Mouse (Mus musculus) neural tube, embryonic 12.5 days (tissue): ENCODE data around the gene Sgpp2. TPM values are rescaled to one million over a fixed set of nuclear protein-coding genes. Genes with fewer than 3 reads are reported as not detected.

Source experiments
- ATAC-seq: fragments of 200-750 bp; cut with Nextera tagmentation; 2 replicates; pipeline ENCODE4 v1.8.0; 2017; ENCODE audit warnings: low read depth, mild to moderate bottlenecking, moderate TSS enrichment, moderate library complexity; ENCODE audit not compliant: low FRiP score
- H3K27ac ChIP-seq: fragments of 300-500 bp; sonication (generic); 2 replicates; pipeline ENCODE4 v1.5.1; 2016
- H3K27me3 ChIP-seq: fragments of 300-500 bp; sonication (generic); replicated peaks from 2 replicates; pipeline ENCODE4 v1.6.1; 2016; ENCODE audit warnings: mild to moderate bottlenecking
- H3K36me3 ChIP-seq: fragments of 300-500 bp; sonication (generic); 2 replicates; pipeline ENCODE4 v1.6.1; 2016; ENCODE audit warnings: mild to moderate bottlenecking
- H3K4me1 ChIP-seq: fragments of 300-500 bp; sonication (generic); 2 replicates; pipeline ENCODE4 v1.6.1; 2016
- H3K4me2 ChIP-seq: fragments of 300-500 bp; sonication (generic); replicated peaks from 2 replicates; pipeline ENCODE4 v1.6.1; 2016; ENCODE audit warnings: mild to moderate bottlenecking
- H3K4me3 ChIP-seq: fragments of 300-500 bp; sonication (generic); 2 replicates; pipeline ENCODE4 v1.5.1; 2016
- H3K9ac ChIP-seq: fragments of 300-500 bp; sonication (generic); 2 replicates; pipeline ENCODE4 v1.6.1; 2016; ENCODE audit warnings: mild to moderate bottlenecking
- H3K9me3 ChIP-seq: fragments of 300-500 bp; sonication (generic); 2 replicates; pipeline ENCODE4 v1.6.1; 2016; ENCODE audit warnings: mild to moderate bottlenecking
- WGBS: fragments of 180-500 bp; shearing (Covaris S2); methylation state at CpG from one replicate; pipeline ENCODE4 v1.1.7; 2016; 5-methylcytosine and 5-hydroxymethylcytosine counted together
- polyA plus RNA-seq: library from polyadenylated mRNA; unstranded; fragments of >200 nt; fragmentation: Nextera tagmentation; extraction: Ambion mirVana; gene quantifications from 2 replicates; pipeline ENCODE4 v1.2.1, GENCODE M21; 2016

Sgpp2 gene
- polyA plus RNA-seq, 1 experiment from 2014 or later, result 2.1 TPM

DNA sequence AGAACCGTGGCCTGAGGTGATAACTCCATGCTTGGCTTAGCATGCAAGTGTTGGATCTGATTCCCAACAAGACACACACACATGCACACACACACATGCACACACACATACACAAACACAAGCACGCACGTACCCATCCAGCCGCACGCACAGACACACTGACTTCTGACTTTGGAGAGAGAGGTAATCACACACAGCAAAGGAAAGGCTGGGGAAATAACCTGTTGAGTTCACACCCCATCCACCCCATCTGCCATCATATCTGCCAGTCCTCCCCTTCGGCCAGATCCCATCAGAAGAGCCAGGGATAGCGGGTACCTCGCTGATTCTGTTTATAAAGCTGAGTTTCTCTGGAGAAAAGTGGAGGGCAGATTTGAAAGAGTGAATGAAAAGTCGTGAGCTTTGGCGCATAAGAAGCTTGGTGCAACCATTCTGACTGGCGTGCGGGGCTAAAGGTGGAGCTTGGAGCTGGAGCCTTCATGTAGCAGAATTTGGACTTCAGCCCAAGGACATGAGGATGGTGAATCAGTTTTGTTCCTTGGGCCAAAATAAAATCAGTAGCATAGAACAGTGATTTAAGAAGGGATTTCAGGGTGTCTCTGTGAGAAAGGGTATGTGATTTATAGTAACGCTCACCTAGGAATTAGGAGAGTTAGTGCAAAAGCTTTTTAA, 8.1 kb downstream of the Sgpp2 start:
- ATAC-seq, result no peak
- H3K9ac ChIP-seq, result no peak overlapping the region
- H3K4me3 ChIP-seq, result no peak overlapping the region
- H3K9me3 ChIP-seq, result no peaks in the 10 kb centered on the region
- WGBS, result 88% methylated on average over 13 of the region's 13 CpGs
- H3K27me3 ChIP-seq, result no peaks in the 10 kb centered on the region
- no peaks in the 10 kb centered on the region for H3K36me3 ChIP-seq
- no peak overlapping the region for H3K27ac ChIP-seq
- H3K4me1 ChIP-seq, result no peaks in the 10 kb centered on the region
- H3K4me2 ChIP-seq, result no peak overlapping the region

DNA sequence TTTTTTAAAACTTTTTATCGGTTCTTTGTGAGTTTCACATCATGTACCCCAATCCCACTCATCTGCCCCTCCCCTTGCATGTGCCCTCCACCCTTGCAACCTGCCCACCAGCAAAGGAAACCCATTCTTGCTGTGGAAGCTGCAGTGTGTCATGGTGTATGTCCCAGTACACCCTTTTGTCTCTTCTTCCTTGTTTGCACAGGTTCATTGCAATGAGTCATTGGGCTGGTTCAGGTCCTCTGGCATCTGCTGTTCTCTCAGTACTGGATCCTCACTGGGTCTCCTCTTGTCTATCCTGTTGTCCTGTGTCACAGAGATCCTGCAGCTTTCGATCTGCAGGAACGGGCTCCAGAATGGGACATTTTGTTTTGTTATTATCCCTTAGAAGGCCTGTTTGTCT, 10.1 kb downstream of the Sgpp2 start:
- Histone ChIP-seq H3K27me3 (no peaks in the 10 kb centered on the region), H3K27ac (no peak overlapping the region), H3K4me3 (no peak overlapping the region), H3K4me2 (no peak overlapping the region), H3K9ac (no peak overlapping the region), H3K36me3 (no peaks in the 10 kb centered on the region), H3K4me1 (no peaks in the 10 kb centered on the region), H3K9me3 (no peaks in the 10 kb centered on the region)
- WGBS, result 94% methylated on average over 3 of the region's 3 CpGs
- ATAC-seq, result no peak

DNA sequence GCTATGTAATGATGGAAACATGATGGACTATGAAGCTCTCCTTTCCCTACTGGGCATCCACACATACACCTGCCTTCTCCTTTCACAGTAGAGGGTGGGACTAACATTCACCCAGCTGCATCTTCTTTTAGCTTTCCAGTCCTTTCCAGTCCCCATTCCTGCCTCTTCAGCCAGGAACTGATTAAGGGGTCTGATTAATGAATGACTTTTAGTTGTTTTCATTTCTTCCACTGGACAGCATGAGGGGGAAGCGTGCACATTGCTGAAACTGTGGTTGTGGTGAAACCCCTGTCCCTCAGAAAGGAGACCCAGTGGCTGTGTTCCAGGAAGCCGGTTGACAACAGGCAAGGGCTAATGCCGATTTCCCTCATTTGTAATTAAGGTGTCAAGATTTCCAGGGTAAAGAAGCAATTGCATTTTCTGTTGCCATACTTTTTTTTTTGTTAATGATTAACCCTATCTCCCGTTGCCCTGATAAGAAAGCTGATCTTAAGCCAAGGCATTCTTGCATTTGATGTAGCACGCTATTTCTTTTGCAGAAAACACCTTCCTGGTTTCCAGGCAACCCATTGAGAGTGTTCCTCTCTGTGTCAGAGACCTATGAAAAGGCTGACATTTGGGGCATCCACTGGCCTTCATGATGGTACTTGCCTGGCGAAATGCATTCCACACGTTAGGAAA, 12.1 kb downstream of the Sgpp2 start:
- no peak overlapping the region for H3K4me2 ChIP-seq
- 51% methylated on average over 7 of the region's 7 CpGs for WGBS
- no peaks in the 10 kb centered on the region for H3K9me3 ChIP-seq

DNA sequence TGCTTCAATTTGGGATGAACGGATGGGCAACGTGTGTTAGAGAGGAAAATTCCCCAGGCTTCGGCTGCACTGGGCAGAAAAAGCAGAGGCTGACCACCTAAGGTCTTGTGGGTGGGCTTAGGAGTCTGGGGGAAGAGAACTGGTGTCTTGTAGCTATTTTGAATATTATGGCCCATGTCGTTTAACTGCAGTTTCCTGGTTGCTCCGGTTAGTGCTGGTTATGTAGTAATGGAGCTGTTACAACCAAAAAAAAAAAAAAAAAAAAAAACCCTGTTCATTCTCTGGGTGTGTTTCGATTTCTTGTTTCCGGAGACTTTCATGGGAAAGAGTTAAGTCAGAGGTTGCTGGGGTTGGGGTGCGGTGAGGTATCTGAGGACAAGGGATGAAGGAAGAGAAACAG, 12.7 kb downstream of the Sgpp2 start:
- ATAC-seq, result no peak
- no peak overlapping the region for H3K4me3 ChIP-seq

More for the DNA sequence above, 12.1 kb downstream of the Sgpp2 start:
- H3K27me3 ChIP-seq, result no peaks in the 10 kb centered on the region
- no peak overlapping the region for H3K9ac ChIP-seq
- H3K36me3 ChIP-seq, result no peaks in the 10 kb centered on the region
- no peak for ATAC-seq
- H3K4me3 ChIP-seq, result no peak overlapping the region
- no peak overlapping the region for H3K27ac ChIP-seq
- H3K4me1 ChIP-seq, result no peaks in the 10 kb centered on the region

DNA sequence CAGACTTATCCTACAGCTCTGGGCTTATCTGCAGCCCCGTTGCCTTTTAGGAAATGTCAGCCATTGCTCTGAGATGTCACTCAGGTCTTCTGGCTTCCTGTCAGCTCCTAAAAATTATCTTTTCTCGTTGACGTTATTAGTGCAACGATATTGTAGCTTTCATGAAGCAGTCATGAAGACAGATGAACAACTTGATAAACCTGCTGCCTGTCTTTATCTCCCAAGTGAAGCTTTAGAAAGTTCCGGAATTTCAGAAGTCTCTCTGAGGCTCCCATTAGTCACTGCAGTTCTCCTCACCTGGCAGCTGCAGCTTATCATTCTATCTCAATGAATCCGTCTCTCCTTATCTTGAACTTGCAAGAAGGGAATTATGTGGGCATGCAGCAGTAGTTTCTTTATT, 13.9 kb downstream of the Sgpp2 start:
- Histone ChIP-seq H3K9me3 (no peaks in the 10 kb centered on the region), H3K9ac (no peak overlapping the region), H3K4me2 (no peak overlapping the region), H3K27ac (no peak overlapping the region), H3K4me1 (no peaks in the 10 kb centered on the region), H3K4me3 (no peak overlapping the region), H3K27me3 (no peaks in the 10 kb centered on the region), H3K36me3 (no peaks in the 10 kb centered on the region)
- WGBS, result 93% methylated on average over 6 of the region's 6 CpGs
- ATAC-seq, result no peak

More for the DNA sequence above, 12.7 kb downstream of the Sgpp2 start:
- Histone ChIP-seq H3K27me3 (no peaks in the 10 kb centered on the region), H3K4me1 (no peaks in the 10 kb centered on the region), H3K27ac (no peak overlapping the region), H3K36me3 (no peaks in the 10 kb centered on the region), H3K4me2 (no peak overlapping the region), H3K9me3 (no peaks in the 10 kb centered on the region), H3K9ac (no peak overlapping the region)
- 49% methylated on average over 8 of the region's 8 CpGs for WGBS

DNA sequence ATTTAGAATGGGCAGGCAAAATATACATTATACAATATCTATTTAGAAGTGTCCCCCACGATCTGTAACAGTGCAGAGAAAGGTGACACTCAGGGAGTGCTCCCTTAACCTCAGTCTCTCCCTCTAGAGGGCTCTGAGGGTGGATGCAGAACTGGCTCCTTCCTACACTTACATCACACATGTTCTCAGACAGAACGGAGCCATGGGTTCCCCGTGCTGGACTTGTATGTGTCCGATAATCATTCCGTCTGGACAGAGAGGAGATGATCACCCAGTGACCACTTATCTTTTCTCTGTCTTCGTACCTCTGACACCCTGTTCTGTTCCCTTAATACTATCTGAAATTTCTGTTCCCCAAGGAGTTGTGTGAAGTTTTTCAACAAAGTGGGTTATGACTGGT, 15.7 kb downstream of the Sgpp2 start:
- Histone ChIP-seq H3K4me3 (no peak overlapping the region), H3K9ac (no peak overlapping the region), H3K4me1 (no peaks in the 10 kb centered on the region), H3K36me3 (no peaks in the 10 kb centered on the region), H3K9me3 (no peaks in the 10 kb centered on the region), H3K4me2 (no peak overlapping the region), H3K27ac (no peak overlapping the region), H3K27me3 (no peaks in the 10 kb centered on the region)
- ATAC-seq, result no peak
- WGBS, result 81% methylated on average over 6 of the region's 6 CpGs

DNA sequence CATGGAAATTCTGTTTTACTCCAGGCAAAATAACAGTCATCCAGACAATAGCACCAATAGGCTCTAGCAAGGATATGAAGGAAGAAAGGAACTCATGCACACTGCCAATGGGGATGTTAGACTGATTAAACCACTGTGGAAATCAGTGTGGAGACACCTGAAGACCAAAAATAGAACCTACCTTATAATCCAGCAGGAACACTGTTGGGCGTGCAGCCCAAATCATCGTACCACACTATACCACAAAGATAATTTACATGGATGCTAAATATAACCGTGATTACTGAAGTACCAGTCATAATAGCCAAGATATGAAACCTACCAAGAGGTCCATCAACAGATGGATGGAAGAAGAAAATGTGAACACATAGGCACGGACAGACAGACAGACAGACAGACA, 18.5 kb downstream of the Sgpp2 start:
- Histone ChIP-seq H3K9ac (no peak overlapping the region), H3K4me3 (no peak overlapping the region), H3K9me3 (no peaks in the 10 kb centered on the region), H3K4me2 (no peak overlapping the region), H3K36me3 (no peaks in the 10 kb centered on the region), H3K27me3 (no peaks in the 10 kb centered on the region), H3K4me1 (no peaks in the 10 kb centered on the region), H3K27ac (no peak overlapping the region)
- WGBS, result 96% methylated on average over 4 of the region's 4 CpGs
- ATAC-seq, result no peak

DNA sequence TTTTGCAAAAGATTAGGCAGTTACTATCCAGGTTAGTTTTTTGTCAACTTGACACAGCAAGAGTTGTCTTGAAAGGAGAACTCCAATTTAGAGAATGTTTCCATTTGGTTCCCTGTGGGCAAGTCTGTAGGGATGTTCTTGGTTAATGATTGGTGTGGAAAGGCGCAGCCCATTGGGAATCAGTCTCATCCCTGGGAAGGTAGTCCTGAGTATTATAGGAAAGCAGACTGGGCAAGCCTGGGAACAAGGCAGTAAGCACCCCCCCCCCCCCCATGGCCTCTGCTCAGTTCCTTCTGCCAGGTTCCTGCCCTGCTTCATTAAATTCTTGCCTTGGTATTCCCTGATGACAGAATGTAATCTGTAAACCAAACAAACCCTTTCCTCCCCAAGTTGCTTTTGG, 19.7 kb downstream of the Sgpp2 start:
- H3K4me1 ChIP-seq, result no peaks in the 10 kb centered on the region
- no peak overlapping the region for H3K27ac ChIP-seq
- no peak for ATAC-seq
- WGBS, result 86% methylated on average over 1 of the region's 1 CpGs
- H3K4me2 ChIP-seq, result no peak overlapping the region
- H3K36me3 ChIP-seq, result no peaks in the 10 kb centered on the region
- H3K9ac ChIP-seq, result no peak overlapping the region
- H3K9me3 ChIP-seq, result no peaks in the 10 kb centered on the region
- H3K4me3 ChIP-seq, result no peak overlapping the region
- H3K27me3 ChIP-seq, result no peaks in the 10 kb centered on the region

DNA sequence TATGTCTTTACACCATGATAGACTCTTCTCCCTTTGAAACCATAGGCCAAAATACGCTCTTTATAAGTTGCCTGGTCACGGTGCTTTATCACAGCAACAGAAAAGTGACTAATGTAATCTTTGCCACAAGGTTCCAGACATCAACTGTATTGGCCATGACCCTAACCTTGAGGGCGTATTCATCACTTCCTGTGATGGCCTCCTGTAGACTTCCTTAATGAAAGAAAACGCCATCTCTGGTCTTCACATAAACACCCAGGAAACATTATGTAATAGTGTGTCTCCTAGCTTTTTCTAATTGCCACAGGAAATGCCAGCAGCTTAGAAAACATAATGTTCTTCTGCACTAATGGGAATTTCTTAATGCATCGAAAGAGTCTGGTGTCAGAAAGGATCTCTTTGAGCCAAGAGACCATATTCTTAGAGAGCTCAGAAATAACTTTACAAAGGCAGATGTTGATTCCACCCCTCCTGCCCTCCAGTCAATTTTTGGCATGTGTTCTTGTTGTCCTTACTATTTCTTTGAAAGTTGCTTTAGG, 20.5 kb downstream of the Sgpp2 start:
- no peak for ATAC-seq
- Histone ChIP-seq H3K27ac (no peak overlapping the region), H3K9me3 (no peaks in the 10 kb centered on the region), H3K9ac (no peak overlapping the region), H3K4me3 (no peak overlapping the region), H3K4me2 (no peak overlapping the region), H3K36me3 (no peaks in the 10 kb centered on the region), H3K27me3 (0 out of 2 replicates have a peak, but pooled peaks cover 6% of the 10 kb centered on the region), H3K4me1 (no peaks in the 10 kb centered on the region)
- 89% methylated on average over 5 of the region's 5 CpGs for WGBS

DNA sequence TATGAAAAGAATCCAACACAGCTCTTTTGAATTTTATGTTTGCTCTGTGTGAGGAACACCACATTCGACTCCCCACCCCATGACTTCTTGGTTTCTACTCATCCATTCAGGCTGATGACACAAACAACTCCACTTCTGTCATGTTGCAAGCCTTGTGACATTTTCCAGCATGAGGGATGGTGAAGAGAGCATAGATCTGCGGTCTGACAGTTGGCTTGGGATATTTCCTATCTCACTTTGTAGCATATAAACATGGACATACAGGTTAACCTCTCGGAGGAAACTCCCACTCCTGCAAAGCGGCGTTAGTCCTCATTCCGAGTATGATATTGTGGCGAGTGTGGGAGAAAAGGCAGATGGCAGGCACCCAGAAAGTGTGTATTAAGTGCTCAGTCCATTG, 27.6 kb downstream of the Sgpp2 start:
- H3K9ac ChIP-seq, result no peak overlapping the region
- ATAC-seq, result no peak
- H3K4me1 ChIP-seq, result 0 out of 2 replicates have a peak, but pooled peaks cover 4% of the 10 kb centered on the region
- no peak overlapping the region for H3K4me3 ChIP-seq
- no peak overlapping the region for H3K4me2 ChIP-seq
- 87% methylated on average over 7 of the region's 7 CpGs for WGBS
- peaks cover 14% of the 10 kb centered on the region for H3K27me3 ChIP-seq
- H3K9me3 ChIP-seq, result no peaks in the 10 kb centered on the region
- H3K36me3 ChIP-seq, result no peaks in the 10 kb centered on the region
- H3K27ac ChIP-seq, result no peak overlapping the region

DNA sequence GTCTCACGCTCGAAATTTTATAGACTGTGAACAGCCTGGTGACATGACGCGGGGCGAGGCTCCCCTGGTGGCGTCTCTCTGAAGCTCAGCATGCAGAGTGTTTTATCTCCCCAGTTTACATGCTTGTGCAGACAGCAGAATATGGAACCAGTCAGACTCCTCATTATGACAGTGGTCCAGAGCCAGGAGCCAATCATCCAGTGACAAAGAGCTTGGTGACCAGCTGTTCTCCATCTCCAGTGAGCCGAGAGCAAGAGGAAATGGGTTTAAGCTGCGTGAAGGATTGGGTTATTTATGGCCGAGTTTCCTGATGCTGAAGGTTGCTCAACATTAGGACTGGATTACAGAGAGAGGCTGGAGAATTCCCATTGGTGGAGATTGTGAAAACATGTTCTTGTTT, 28.1 kb downstream of the Sgpp2 start:
- Histone ChIP-seq H3K27ac (no peak overlapping the region), H3K4me3 (no peak overlapping the region), H3K36me3 (no peaks in the 10 kb centered on the region), H3K4me2 (no peak overlapping the region), H3K4me1 (0 out of 2 replicates have a peak, but pooled peaks cover 4% of the 10 kb centered on the region), H3K27me3 (peaks cover 14% of the 10 kb centered on the region), H3K9me3 (no peaks in the 10 kb centered on the region), H3K9ac (no peak overlapping the region)
- WGBS, result 25% methylated on average over 9 of the region's 9 CpGs
- peak; percentile 84 for ATAC-seq

DNA sequence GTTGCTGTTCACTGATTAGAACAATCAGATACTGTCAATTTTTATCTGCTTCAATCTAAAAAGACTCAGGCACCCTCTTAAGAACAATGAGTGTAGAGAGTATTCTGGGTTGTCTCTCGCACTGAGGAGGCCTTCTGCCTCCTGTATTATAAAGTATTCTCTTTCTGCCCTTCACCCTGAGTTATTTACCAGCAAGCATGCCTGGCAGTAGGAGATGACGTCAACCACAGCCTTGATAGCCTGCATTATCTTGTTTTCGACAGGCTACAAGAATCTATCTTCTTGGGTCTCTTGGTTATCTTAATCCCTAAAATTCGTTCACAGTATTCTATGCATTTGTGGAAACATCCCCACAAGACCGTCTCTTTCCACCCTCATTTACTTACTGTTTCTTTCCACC, 29.8 kb downstream of the Sgpp2 start:
- no peak overlapping the region for H3K4me3 ChIP-seq
- ATAC-seq, result no peak
- H3K4me2 ChIP-seq, result no peak overlapping the region
- no peaks in the 10 kb centered on the region for H3K36me3 ChIP-seq
- no peaks in the 10 kb centered on the region for H3K9me3 ChIP-seq
- 0 out of 2 replicates have a peak, but pooled peaks cover 4% of the 10 kb centered on the region for H3K4me1 ChIP-seq
- peaks cover 14% of the 10 kb centered on the region for H3K27me3 ChIP-seq
- WGBS, result 85% methylated on average over 5 of the region's 5 CpGs
- H3K9ac ChIP-seq, result no peak overlapping the region
- no peak overlapping the region for H3K27ac ChIP-seq
